Mouse (Mus musculus): ENCODE data around the gene Rag2.

Gene Rag2

DNA sequence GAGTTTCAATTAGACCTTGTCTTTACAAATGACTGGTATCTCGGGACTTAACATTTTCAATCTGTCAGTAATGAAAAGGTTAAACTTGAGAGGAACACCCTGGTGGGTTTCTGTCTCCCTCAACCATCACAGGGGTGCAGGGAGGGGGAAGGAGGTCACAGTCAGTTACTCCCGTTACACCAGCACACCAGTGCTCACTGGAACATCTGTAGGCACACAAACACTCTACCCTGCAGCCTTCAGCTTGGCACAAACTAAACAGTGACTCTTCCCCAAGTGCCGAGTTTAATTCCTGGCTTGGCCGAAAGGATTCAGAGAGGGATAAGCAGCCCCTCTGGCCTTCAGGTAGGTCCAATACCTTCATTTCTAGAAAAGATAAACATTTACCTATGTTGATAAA lies at the start of gene Rag2:
Gene Rag2 (plus strand): TSS at position 193 of the 400 bp plus-strand sequence.
- no peak for DNase-seq (ENCODE audit: low spot score)

DNA sequence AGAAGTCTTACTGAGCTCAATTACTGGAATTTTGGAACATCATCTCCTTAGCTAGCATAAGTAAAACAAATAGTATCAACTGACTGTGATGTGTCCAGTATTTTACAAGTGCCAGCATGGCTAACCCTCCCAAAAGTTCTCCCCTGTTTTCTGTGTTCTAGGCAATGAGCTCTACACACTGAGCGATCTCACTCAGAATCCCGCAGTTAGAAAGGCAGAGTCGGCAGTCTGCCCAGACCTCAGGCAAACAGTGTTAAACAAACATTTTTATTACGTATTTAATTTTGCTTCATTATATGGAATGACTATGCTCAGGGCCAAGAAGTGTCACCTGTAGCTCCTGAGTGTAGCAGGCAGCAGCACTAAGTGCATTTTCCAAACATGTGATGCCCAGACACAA lies 47.3 kb upstream of the Rag2 start:
- no peak for DNase-seq (ENCODE audit: low spot score)

DNA sequence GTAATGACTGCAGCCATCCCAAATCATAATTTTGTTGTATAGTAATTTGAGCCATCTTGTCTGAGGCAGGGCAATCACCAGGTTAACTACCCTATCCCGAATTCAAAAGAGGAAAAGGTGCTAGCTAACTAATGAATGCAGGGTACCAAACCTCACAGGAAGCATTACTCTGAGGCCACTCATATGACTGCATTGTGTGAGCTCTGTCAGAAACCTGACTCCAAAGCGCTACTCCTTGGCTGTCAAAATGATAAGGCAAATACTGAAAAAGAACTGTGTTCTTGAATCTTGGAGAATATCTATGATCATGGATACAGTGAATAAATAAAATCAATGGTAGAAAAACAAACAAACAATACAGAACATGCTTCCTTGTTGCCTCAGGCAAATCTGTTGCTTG lies 44.5 kb upstream of the Rag2 start:
- DNase-seq (ENCODE audit: low spot score) = no peak

DNA sequence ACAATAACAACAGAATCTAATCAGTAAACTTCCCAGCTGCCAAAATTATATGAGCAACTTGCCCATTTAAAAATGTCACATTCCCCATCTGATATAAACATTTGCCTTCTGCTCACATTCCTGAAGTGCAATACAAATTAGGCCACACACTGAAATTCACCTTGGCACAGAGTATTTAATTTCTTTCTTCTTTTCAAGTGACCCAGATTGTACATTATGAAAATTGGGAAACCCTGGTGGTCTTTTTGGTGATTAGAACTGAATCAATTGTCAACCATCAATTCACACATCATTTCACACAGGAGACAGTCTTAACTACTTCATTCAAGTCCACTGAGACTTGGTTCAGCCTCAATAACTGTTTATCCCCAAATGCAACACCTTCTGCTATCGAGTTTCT lies 44.1 kb upstream of the Rag2 start:
- DNase-seq (ENCODE audit: low spot score) = no peak

DNA sequence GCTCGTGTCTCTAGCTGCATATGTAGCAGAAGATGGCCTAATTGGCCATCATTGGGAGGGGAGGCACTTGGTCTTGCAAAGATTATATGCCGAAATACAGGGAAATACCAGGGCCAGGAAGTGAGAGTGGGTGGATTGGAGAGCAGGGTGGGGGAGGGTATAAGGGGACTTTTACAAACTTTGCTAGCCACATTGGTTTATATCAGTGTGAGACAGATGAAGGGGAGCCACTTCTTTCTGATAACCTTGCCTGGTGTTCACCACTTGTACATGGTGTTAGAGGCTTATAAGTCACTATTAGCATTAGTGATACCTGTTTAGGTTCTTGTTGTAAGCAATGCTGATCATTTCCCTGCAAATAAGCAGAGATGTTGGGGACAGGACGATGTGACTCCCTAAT lies 43.5 kb upstream of the Rag2 start:
- DNase-seq (ENCODE audit: low spot score) = no peak

DNA sequence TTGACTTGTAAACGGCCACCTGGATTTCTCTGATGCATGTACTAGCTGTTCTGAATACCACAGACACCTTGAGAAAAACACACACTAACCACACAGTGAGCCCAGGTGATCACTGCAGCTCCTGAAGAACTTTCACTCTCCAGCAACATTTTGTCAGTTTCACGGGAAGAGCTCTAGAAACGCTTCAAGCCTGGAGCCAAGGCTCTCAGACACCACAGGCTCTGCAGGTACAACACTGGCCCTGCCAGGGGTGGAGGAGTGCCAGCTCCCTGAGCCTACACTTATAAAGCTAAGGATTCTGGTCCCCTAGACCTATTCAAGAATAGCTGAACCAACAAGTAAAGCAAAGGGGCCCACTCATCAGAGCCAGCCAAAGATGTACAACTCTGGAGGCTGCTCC lies 43.1 kb upstream of the Rag2 start:
- DNase-seq (ENCODE audit: low spot score) = no peak

DNA sequence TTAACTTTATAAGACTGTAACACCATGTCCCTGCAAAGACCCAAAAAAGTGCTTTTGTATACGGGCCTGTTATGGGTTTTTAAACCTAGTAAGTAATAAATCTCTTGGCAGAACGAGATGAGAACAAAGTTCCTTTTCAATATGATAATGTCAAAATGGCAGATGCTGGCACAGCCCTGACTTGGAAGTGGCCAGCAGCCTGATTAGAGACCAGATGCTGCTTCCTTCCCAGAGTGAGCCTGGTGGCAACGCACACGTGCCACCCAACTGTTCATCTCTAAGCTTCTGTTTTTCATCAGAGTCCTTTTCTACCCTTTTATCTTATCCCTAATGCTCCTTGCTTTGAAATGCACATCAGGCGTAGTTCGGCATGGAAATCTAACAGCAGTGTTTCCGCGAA lies 33.2 kb upstream of the Rag2 start:
- no peak for DNase-seq (ENCODE audit: low spot score)

DNA sequence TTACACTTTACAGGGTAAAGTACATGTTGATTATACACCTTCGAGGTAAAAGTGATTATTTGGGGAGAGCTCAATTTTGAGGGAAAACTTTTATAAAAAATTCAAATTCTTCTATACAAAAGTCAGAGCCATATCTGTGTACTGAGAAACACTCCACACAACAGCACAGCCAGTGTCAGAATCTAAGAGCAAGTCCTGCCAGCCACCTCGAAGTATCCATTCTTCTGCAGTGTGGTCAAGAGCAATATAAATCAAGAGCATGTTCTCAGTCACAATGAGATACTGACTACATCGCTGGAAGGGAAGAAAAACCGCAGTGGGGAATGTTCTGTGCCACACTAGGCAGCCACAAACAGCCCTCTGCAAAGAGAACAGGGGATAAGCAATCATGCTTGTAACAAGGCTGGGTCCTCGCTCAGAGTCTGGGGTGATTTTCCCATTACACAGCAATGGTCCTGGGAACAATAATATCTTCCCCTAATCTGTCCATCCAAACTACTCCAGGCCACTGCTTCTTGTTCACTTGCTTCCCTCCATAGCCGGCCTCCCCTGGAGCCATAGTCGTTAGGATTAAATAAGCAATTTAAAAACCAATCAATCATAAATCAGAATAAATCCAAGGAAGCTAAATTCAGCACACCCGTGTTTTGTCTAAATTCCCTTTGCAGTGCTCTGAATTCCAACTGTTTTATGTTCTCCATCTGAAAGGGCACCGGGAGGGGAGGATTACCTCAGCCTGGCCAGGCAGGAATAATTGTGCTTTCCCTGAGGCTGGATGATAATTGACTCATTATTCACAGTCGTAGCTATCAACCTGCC lies 32.3 kb upstream of the Rag2 start:
- DNase-seq (ENCODE audit: low spot score) = no peak

DNA sequence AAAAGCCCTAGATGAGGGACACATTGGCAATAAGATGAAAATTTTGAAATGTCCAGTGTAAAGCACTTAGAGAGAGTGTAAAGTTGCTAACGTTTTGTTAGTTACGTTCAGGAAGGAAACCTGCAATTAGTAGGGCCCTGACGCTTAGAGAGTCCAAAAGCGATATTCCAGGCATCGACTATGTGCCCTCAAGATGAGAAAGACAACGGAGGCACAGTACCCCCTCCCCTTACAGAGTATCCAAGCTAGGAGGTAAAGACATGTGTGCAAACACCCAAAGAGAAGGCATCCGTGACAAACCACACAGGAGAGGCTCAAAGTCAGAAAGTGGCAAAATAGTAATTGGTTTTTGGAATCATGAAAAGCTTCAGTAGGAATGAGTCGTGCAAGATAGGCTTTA lies 31.6 kb upstream of the Rag2 start:
- no peak for DNase-seq (ENCODE audit: low spot score)

DNA sequence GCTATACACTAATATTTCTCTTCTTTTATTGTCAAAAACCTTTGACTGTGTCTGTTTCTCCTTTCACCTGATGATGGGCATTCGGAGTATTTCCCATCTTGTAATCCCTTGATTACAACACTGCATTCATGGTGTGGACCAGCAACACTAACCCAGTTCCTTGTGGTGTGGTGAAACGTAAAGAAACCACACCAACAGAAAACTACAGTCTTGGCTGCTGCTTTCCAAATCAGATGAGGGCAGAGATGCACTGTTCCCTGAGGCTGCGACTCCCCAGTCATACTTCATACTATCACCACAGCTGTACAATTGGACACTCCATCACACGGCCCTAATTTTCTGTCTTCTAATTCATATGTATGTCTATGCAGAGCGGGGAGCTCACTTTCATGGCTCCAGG lies 29.8 kb upstream of the Rag2 start:
- DNase-seq (ENCODE audit: low spot score) = no peak

DNA sequence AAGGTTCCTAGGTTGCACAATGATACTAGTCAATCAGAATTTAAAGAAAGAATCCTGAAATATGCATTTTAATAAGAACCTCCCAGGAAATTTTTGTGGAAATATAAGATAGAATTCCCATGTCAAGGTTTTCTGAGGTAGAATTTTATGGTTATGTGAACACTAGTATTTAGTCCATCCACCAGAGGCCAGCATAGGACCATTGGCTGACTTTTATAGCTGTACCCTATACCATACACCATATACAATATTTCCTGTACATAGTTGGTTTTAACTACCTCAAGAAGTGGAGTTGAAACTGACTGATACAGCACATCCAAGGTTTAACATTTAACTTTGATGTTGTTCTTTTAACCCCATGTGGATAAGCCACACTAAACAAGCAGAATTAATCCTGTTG lies 27.3 kb upstream of the Rag2 start:
- DNase-seq (ENCODE audit: low spot score) = no peak

DNA sequence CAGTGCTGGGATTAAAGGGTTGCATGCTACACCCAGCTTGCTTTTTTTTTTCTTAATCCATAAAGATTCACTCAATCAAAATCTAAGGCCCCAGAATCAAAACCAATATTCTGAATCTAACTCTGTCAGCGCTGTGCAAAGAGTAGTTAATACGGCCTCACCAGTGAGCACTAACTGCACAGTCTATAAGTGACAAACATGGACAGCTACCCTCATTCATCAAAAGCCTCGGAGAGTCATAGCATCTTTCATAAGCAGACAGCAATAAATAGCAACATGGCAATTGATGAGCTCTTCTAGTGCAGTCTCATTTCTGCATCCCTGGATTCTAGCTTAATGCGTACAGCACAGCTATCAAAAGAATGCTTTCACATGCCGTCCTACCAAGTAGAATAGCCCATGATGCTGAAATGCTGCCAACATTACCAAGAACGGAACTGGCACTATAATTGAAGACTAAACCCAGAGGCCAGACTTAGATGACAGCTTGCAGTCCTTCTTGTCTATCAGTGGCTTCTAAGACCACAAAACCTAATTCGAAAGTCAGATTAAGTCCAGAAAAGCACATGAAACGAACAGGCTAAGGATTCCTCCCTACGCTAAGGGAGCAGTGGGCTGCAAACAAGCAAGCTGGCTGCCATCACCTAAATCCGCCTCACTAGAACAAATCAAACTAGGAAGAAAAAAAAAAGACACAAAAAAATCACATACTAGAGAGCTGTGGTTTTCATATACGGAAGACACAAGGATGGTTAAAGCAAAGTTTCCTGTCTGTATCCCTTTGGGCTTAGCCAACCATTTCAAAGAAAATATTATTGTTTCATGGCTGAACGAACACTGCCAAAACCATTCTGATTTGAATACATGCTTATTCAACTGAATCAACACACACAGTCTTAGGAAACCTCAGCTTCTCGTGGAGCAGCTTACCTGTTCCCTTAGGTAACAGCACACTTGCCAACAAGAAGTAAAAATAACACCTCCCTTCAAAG lies 26.0 kb upstream of the Rag2 start:
- no peak for DNase-seq (ENCODE audit: low spot score)

DNA sequence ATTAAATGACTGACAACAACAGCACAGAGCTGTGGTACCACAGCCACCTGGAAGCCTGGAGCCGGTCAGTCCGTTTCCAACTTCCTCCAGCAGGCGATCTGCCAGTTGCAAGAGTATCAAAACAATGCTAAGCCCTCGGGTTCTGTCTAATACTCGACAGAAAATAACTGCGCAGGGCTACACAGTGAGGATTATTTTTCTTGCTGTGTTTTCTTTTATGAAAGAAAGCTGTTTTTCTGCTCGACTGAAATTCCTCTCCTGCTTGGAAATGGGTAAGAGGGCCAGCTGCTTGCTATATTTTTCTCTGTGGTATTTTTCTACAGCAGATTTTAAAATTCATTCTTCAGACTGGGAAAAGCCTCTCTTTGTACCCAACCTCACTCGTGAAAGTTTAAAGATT lies 23.8 kb upstream of the Rag2 start:
- DNase-seq (ENCODE audit: low spot score) = peak; percentile 45

DNA sequence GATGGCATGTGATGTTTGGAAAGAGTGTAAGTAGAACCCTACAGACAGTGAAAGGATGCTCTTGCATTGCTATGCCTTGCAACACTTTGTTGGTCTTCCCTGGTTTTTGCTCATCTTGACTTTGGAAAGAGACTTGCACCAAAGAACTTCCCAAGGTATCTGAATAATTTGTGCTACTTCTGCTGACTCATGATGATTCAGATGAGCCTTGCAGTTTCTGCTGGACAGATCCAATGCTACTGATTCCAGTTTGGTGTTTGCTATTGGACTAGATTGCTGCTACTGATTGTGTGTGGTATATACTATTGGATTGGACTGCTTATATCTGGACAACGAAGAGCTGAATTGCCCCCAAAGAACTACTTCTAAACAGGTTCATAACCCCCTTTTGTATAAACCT lies 21.4 kb upstream of the Rag2 start:
- DNase-seq (ENCODE audit: low spot score) = no peak

DNA sequence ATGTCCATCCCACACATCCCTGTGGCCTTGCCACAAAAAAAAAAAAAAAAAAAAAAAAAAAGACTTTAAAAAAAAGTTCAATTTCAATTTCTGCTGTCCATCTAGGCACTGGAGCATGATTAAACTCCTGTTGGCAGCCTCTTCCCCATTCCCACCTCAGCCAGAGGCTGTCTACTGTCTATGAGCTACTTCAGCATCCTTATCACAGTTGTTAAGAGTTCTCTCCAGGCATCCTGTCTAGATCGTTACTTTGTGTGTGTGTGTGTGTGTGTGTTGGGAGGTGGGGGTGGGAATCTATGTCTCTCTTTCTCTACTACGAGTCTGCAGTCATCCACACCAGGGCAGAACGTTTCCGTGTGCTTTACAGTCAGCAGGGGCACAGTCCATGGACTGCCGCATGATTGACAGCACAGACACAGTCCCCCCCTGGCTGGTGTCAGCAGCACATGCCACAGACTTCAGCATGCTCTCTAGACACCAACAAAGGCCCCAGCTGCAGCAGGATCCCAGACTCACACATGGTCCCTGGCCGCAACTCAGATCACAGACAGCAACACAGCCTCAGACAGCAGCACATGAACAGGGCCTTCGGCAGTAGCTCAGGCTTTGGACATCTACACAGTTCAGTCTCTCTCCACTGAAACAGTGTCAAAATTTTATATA lies 16.2 kb upstream of the Rag2 start:
- no peak for DNase-seq (ENCODE audit: low spot score)

DNA sequence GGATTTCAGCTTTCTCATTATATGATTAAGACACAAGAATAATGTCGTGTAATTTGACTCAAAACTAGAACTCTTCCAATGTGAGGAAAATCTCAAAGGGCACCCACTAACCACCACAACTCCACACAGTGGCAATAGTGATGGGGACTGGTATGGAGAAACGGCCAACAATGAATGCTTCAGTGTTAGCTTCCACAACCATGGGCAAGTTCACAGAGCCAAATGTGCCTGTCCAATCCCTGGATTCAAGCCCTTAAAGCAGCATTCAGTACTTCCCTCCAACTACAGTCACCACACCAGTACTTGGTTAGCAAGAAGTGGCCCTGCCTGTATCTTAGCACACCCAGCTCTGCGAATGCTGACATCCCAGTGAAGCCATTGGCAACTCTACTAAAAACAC lies 13.7 kb upstream of the Rag2 start:
- no peak for DNase-seq (ENCODE audit: low spot score)

DNA sequence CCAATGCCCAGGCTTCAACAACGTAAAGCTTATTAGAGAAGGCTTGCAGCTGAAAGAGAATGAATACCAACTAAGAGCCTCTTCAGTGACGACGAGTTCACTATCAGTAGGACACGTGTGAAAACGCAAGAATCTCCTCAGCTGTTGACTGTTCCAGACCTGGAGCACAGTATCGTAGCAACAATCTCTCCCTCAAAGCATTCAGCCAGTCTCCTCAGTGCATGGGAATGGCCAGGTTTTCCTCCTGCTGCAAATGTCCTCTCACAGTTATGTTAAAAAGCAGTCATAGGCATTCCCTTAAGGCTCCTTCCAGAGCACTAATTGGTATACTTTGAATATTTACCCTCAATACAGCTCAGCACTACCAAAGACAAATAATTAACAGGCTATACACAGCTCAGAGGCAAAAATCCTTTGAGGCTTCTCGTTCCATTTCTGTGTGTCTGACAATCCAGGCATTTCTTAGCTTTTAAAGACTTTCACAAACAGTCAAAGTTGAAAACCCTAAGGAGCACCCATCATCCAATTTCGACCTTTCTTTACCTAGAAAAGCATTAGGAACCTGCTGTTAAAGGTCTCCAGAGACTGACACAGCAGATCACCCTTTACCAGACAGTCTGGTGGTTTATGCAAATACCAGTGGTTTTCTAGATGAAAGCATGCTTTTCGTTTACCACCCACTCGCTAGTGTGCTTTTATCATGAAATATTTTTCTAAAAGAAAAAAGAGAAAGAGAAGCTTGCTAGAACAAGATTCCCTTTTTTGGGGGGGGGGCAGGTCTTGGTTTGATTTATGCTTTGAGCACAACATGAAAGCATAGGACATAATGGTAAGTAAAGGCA lies 8.8 kb upstream of the Rag2 start:
- DNase-seq (ENCODE audit: low spot score) = no peak

DNA sequence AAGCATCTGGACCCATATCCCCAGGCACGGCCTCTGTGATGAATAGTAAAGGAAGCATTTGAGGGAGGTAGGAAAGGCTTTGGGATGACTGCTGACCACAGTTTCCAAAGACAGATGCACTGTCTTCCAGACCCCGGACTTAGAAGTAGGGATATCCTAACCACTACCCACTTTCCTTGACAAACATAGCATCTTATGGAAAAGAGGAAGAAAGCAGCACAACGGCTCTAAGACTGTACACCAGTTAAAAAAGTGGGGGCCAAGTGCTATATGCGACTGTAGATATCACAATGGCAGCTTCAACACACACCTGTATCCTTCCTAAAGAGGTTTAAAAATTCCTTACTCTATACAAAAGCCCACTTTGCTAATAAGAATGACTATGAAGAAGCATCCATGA lies 6.1 kb upstream of the Rag2 start:
- no peak for DNase-seq (ENCODE audit: low spot score)

DNA sequence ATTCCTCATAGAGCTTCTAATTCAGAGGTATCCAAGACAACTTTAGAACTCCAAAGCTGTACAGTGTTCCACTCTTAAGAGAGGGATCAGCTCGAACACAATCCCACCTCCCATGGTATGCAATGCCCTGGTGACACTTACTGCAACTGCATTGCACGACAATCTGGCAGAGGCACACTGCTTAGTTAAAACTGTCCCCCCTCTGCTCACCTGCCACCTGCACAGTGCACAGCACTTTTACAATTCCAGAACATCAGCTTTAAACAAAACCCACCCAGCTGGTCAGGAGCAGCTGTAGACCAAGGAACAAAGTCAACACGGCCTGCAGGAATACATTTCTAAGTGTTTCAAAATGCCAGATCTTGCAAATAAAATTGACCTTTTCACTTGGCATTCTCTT lies 3.6 kb upstream of the Rag2 start:
- DNase-seq (ENCODE audit: low spot score) = no peak

DNA sequence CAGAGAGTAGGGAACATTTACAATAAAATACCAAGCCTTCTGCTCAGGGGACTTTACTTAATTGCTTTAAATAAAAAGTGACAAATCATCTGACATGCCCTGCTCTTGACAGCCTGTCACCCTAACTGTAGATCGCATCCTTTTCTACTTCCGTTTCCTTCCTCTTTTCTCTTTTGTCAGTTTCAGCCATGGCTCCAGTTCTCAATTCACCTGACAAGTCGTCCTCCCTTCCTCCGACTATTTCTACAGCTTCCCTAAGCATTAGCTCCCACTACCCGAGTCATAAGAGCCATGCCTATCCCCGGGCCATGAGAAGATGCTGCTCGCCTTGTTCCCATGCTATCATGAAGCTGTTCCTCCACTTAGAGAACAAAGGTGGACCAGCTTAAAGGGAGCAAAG lies 2.9 kb upstream of the Rag2 start:
- no peak for DNase-seq (ENCODE audit: low spot score)

DNA sequence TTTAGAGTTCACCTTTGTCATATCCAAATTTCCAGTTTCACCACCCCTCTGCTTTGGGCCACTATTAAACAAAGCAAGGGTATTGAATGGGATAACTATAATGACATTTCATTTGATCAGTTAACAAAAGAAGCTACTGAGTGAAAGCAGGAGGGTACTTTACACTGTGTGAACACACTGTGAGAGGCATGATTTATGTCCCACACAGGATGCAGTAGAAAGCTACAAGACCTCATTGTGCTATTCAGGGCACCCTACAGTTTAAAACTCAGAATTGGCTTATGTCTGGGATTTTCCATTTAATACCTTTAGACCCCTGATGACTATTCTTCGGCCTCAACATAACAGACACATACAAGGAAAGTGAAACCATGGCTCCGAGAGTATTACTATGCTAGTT lies 1.5 kb upstream of the Rag2 start:
- no peak for DNase-seq (ENCODE audit: low spot score)

DNA sequence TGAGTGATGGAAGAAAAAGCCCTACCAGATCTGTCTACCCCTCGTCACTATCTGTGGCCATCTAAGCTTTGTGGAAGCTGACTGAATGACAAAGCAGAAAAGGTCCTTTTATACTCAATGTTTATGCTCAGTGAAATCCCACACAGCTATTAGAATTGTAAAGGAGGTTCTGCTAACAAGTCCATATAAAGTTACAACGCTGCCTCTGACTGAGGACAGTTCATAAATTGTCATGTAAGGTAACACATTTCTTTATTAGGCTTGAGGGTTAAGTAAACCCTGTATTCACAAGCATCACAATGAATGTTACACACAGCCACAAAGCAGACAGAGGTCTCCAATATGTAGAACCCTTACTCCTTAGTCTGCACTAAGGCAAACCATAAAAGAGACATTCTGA lies 507 bp upstream of the Rag2 start:
- DNase-seq (ENCODE audit: low spot score) = no peak
